Mouse (Mus musculus): ENCODE measurements around the gene Zcchc24.

Zcchc24 gene

DNA sequence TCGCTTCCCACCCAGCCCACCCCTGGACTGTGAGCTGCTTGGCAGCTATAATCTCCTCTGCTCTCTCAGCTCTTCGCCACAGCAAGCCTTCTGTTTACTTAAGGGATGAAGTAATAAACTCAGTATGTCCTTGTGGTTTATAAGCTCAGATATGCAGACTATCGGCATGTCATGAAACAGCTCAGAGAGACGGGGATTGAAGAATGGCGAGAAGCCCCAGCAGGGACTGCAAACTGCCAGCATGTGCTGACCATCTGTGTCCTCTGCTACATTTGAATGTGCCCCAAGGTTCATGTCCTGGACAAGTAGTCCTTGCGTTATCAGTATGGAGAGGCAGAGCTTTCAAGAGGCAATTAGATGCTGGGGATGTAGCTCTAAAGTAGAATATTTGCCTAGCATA, 7.5 kb upstream of the Zcchc24 start:
- no peak for DNase-seq (ENCODE audit: low spot score in 2 of 2)

- no peak for DNase-seq (ENCODE audit: low spot score in 2 of 2)
Measured at GRCm38 (mm10) chr14:25774100-25774499, 5.3 kb upstream of the Zcchc24 start.

DNA sequence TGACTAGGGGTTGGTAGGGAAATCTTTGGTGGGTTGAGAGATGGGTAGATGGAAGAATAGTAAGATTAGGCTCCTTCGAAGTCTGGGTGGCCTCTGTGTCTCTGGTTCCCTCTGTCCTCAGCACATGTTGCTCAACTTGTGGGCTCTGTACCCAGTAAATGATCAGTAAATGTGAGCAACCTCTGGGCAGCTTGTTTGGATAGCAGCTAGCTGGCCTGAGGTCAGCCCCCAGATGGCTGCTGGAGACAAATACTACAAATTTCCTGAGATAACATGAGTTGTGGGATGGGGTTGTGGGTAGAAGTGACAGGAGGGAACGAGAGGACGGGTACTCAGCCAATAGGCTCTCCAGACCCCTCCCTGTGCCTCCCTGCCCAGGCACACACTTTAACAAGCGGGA, 4.2 kb upstream of the Zcchc24 start:
- no peak for DNase-seq (ENCODE audit: low spot score in 2 of 2)

- no peak for DNase-seq (ENCODE audit: low spot score in 2 of 2)
Measured at GRCm38 (mm10) chr14:25769626-25770306, 927 bp upstream of the Zcchc24 start.

GRCm38 (mm10) chr14:25768261-25768893, 462 bp downstream of the Zcchc24 start:
- DNase-seq (ENCODE audit: low spot score in 2 of 2): peak in 1 of 2 experiments; percentile 29

- DNase-seq (ENCODE audit: low spot score in 2 of 2): no peak
Measured at GRCm38 (mm10) chr14:25767725-25768203, 1.1 kb downstream of the Zcchc24 start.

- DNase-seq (ENCODE audit: low spot score in 2 of 2): no peak
Measured at GRCm38 (mm10) chr14:25766441-25766840, 2.4 kb downstream of the Zcchc24 start.

GRCm38 (mm10) chr14:25765921-25766320, 2.9 kb downstream of the Zcchc24 start:
- DNase-seq (ENCODE audit: low spot score in 2 of 2): no peak

- DNase-seq (ENCODE audit: low spot score in 2 of 2): no peak
Measured at GRCm38 (mm10) chr14:25765146-25765545, 3.7 kb downstream of the Zcchc24 start.

- no peak for DNase-seq (ENCODE audit: low spot score in 2 of 2)
Measured at GRCm38 (mm10) chr14:25761184-25761583, 7.7 kb downstream of the Zcchc24 start.

- DNase-seq (ENCODE audit: low spot score in 2 of 2): no peak
Measured at GRCm38 (mm10) chr14:25759981-25760537, 8.8 kb downstream of the Zcchc24 start.

DNA sequence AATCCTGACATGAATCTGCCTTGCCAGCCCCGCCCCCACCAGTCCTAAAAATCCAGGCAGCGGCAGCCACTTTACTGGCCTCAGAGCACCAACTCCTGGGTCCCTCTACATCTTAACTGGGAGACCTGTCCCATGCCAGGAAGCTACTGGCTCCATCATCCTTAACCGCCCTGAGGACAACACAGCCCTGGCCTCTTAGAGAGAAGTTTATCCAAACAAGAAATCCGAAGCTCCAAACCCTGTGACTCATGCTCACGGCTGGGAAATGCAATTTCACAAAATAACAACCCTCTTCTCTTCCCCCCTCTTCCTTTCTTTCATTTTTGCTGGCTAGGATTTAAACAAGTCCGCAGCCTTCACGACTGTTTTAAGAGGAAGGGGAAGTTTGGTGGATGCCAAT, 9.3 kb downstream of the Zcchc24 start:
- DNase-seq (ENCODE audit: low spot score in 2 of 2): no peak

GRCm38 (mm10) chr14:25757917-25758316, 10.9 kb downstream of the Zcchc24 start:
- DNase-seq (ENCODE audit: low spot score in 2 of 2): no peak

DNA sequence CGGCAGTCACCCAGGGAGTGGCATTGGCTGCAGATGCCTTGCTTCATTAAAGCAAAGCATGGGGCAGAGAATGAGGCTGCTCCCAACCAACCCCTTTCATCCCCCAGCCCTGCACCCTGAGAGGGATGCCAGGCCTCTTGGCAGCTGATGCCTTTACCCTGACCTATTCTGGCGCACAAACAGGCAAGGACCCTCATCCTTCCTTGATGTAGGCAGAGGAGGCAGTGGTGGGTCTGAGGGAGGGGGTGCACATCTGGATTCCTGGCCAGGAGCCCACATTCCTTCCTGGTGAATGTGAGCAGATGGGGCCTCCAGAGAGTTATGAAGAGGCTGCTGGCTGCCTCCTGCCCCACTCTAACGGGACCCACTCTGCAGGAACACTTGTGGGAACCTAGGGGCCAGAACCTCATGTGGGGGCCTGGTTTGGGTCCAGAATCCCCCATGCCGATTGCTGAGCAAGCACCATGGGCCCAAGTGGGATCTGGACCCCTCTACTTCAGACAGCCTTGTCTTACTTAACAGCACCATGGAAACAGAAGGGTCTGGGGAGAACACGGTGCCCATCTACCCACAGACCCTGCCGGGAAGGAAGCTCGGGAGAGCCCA, 12.4 kb downstream of the Zcchc24 start:
- no peak for DNase-seq (ENCODE audit: low spot score in 2 of 2)

DNA sequence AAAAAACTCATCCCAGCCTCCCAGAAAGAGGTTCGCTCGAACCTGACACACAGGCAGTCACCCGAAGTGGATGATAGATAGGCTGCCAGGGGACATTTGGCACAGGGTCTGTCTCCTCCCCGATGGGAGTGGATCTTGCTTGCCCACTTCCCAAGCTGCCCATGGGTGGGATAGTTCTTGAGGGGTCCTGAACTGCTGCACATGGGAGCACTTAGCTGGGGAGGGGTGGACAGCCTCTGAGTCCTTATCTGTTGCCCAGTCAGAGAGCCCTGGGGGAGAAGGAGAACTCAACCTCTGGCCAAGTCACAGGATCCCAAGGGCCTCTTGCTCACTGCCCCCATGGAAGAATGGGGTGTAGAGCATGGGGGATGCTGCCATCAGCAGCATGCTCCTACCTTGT, 13.3 kb downstream of the Zcchc24 start:
- DNase-seq (ENCODE audit: low spot score in 2 of 2): no peak

GRCm38 (mm10) chr14:25754531-25755484, 14.0 kb downstream of the Zcchc24 start:
- DNase-seq (ENCODE audit: low spot score in 2 of 2): no peak

- no peak for DNase-seq (ENCODE audit: low spot score in 2 of 2)
Measured at GRCm38 (mm10) chr14:25753021-25753420, 15.8 kb downstream of the Zcchc24 start.

DNA sequence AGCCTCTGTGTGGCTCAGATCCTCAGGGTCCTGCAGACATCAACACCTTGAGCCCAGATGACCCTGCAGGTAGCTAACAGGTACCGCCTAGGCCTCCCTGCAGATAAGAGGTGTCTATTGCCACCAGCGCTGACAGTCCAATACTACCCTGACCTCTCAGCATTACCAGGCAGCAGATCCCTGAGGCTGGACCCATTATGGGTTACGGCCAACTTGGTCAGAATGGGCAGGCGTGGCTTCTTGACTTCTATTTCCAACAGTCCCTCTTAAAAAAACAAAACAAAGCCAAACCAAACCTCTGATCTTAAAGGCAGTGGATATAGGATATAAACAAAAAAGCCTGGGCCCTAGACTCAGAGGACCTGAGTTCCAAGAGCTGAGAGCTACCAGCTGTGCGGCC, 17.8 kb downstream of the Zcchc24 start:
- no peak for DNase-seq (ENCODE audit: low spot score in 2 of 2)

DNA sequence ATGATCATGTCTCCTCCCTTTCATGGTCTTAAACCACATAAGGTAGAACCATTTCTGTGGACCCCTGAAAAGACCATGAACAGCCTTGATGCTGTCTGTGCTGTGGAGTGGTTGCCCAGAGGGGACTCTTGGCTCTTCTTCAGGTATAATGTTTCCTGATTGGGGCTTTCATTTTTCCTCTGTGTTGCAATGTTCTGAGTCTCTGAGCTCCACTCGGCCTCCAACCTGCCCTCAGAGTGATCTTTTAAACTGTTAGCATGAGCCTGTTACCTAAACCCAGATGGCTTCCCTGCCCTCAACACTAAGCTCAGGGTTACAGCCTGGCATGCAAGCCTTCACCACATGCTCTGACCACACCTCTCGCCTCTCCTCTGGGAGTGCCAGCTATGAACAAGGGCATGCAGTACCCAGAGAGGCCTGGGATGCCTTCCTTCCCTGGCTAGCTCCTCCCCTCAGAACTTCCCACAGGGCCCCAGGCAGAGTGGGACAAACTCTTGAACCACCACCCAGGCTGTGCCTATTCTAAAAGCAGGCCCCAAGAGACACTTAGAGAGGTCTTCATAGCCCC, 18.3 kb downstream of the Zcchc24 start:
- DNase-seq (ENCODE audit: low spot score in 2 of 2): no peak

- no peak for DNase-seq (ENCODE audit: low spot score in 2 of 2)
Measured at GRCm38 (mm10) chr14:25749143-25749909, 19.5 kb downstream of the Zcchc24 start.
